Mouse (Mus musculus): ENCODE data around the gene Dad1. TPM values are rescaled to one million over a fixed set of nuclear protein-coding genes. Genes with fewer than 3 reads are reported as not detected.
A peak's percentile ranks its signal among the peaks of the same experiment; 100 is the strongest.

Gene Dad1
- polyA plus RNA-seq, 1 experiment from 2014 or later: 237 TPM

DNA sequence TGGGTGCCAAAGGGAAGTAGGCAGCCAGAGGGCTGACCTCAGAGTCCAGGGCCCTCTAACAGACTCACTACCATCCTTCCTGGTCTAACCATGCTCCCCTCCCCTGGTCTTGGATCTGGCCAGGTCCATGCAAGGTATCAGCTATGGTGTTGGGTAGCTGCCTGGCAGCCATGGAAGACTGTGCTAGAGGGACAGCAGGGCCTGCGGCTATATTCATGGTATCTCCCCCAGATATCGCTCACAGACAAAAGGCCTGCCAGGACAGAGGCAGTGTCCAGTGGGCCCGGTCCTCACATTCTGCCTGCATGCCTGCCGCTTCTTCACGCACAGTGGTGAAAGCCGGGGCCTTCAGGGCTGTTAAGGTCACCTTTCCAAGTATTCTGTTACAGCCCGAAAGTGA lies 10.3 kb upstream of the Dad1 start:
- peaks cover 7% of the 10 kb centered on the region; the same call in 1 of the 2 replicates for H3K27me3 ChIP-seq (replicated peaks)
- ATAC-seq: no peak
- no peak overlapping the region for H3K27ac ChIP-seq
- no peak overlapping the region for H3K4me3 ChIP-seq
- no peaks in the 10 kb centered on the region for H3K9me3 ChIP-seq (replicated peaks)
- peaks cover 17% of the 10 kb centered on the region for H3K4me1 ChIP-seq
- H3K9ac ChIP-seq: no peak overlapping the region
- H3K4me2 ChIP-seq: no peak overlapping the region
- H3K36me3 ChIP-seq: peaks cover 31% of the 10 kb centered on the region
- WGBS (ENCODE audit: insufficient replicate concordance): 91% methylated on average over 7 of the region's 7 CpGs

DNA sequence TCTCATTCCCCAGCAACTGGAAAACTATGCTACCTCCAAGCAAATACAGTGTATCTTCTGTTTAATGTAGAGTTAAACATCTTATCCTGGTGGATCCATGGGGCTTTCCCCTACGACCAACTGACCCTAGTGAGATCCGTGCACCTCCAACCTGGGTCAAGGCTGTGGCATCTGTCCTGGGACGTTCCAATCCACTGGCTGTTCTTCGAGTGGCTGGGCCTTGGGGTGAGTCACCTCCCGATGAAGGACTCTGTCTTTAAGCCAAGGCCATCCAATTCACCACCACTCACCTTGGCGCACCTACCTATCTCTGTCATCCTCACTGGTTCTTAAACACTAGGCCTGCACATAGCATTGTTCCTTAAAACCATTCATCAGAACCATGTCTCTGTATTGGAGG lies 9.2 kb upstream of the Dad1 start:
- no peak overlapping the region for H3K27ac ChIP-seq
- no peak for ATAC-seq
- H3K4me2 ChIP-seq: no peak overlapping the region
- no peak overlapping the region for H3K4me3 ChIP-seq
- H3K9ac ChIP-seq: no peak overlapping the region
- H3K4me1 ChIP-seq: peaks cover 26% of the 10 kb centered on the region
- peaks cover 7% of the 10 kb centered on the region; the same call in 1 of the 2 replicates for H3K27me3 ChIP-seq (replicated peaks)
- peaks cover 27% of the 10 kb centered on the region for H3K36me3 ChIP-seq
- WGBS (ENCODE audit: insufficient replicate concordance): 75% methylated on average over 6 of the region's 6 CpGs
- no peaks in the 10 kb centered on the region for H3K9me3 ChIP-seq (replicated peaks)

DNA sequence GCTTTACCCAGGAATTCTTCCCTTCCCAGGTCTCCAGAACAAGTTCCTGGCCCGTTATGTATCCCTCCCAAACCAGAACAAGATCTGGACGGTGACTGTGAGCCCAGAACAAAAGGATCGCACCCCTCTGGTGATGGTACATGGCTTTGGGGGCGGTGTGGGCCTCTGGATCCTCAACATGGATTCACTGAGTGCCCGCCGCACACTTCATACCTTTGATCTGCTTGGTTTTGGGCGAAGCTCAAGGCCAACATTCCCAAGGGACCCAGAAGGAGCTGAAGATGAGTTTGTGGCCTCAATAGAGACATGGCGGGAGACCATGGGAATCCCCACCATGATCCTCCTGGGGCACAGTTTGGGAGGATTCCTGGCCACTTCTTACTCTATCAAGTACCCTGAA lies 8.7 kb upstream of the Dad1 start:
- WGBS (ENCODE audit: insufficient replicate concordance): 72% methylated on average over 8 of the region's 8 CpGs
- Histone ChIP-seq H3K9me3 (replicated peaks) (no peaks in the 10 kb centered on the region), H3K27ac (no peak overlapping the region), H3K4me3 (no peak overlapping the region), H3K4me1 (peaks cover 31% of the 10 kb centered on the region), H3K27me3 (replicated peaks) (peaks cover 7% of the 10 kb centered on the region; the same call in 1 of the 2 replicates), H3K36me3 (peaks cover 23% of the 10 kb centered on the region), H3K9ac (no peak overlapping the region), H3K4me2 (no peak overlapping the region)
- ATAC-seq: no peak

DNA sequence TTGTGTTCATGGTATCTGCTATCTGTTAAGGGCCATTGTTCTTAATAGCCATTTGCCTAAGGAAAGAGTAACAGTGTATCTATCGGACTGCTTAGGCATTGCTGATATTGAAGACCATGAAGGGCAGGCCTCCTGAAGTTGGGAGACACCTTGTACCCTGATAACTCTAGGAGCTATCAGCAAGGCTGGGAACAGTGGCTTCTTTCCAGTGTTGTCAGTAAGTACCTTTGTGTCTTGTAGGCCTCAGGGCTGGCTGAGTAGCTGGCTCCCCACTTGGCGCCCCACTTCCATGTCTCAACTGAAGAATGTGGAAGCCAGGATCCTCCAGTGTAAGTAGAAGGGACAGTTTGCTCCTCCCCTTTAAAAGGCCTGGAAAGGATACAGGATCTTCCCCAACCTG lies 7.5 kb upstream of the Dad1 start:
- Histone ChIP-seq H3K36me3 (peaks cover 14% of the 10 kb centered on the region), H3K27me3 (replicated peaks) (peaks cover 10% of the 10 kb centered on the region; the same call in 1 of the 2 replicates), H3K4me2 (no peak overlapping the region), H3K4me3 (no peak overlapping the region), H3K9ac (no peak overlapping the region), H3K27ac (no peak overlapping the region), H3K9me3 (replicated peaks) (no peaks in the 10 kb centered on the region), H3K4me1 (peaks cover 31% of the 10 kb centered on the region)
- 80% methylated on average over 2 of the region's 2 CpGs for WGBS (ENCODE audit: insufficient replicate concordance)
- no peak for ATAC-seq

DNA sequence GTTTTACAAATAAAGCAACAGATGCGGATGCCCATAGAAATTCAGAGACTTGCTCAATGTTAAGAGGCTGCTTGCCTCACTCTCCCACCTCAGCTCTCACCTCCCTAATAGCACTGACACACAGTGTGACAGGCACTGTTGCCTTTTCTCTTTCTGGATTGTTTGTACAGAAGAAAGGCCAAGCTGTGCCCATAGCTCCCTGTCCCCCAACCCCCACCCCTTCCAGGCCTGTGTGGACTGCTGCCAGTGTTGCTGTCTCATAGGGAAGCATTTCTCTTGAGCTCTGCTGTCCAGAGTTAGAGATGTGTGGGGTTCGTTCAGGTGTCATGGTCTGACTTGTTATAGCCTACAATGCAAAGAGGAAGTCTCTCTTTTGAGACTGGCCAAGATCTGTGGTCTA lies 6.3 kb upstream of the Dad1 start:
- H3K27me3 ChIP-seq (replicated peaks): peaks cover 10% of the 10 kb centered on the region; the same call in 1 of the 2 replicates
- 56% methylated on average over 2 of the region's 2 CpGs for WGBS (ENCODE audit: insufficient replicate concordance)
- ATAC-seq: no peak
- H3K4me2 ChIP-seq: peak overlapping the region; percentile 89
- peaks cover 33% of the 10 kb centered on the region for H3K4me1 ChIP-seq
- no peak overlapping the region for H3K9ac ChIP-seq
- H3K27ac ChIP-seq: no peak overlapping the region
- peak overlapping the region; percentile 68 for H3K4me3 ChIP-seq
- no peaks in the 10 kb centered on the region for H3K9me3 ChIP-seq (replicated peaks)
- H3K36me3 ChIP-seq: peaks cover 14% of the 10 kb centered on the region

DNA sequence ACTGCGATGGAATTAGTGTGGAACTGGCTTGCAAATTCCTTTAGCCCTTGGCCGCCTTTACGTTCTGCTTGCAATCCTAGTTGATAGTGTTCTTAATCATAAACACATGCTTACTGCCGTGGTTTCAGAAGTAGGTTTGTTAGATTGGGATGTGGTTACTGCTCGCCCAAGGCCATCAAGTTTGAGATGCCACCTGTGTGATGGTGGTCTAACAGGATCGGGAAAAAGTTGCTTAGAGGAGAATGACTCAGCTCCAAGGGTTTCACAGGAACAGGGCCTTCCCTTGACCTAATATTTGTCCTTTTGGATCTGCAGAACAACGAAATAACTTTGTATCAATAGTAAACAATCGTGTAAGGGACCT lies 5.8 kb upstream of the Dad1 start:
- peak overlapping the region; percentile 81; the same call in 1 of the 2 replicates for H3K27ac ChIP-seq

DNA sequence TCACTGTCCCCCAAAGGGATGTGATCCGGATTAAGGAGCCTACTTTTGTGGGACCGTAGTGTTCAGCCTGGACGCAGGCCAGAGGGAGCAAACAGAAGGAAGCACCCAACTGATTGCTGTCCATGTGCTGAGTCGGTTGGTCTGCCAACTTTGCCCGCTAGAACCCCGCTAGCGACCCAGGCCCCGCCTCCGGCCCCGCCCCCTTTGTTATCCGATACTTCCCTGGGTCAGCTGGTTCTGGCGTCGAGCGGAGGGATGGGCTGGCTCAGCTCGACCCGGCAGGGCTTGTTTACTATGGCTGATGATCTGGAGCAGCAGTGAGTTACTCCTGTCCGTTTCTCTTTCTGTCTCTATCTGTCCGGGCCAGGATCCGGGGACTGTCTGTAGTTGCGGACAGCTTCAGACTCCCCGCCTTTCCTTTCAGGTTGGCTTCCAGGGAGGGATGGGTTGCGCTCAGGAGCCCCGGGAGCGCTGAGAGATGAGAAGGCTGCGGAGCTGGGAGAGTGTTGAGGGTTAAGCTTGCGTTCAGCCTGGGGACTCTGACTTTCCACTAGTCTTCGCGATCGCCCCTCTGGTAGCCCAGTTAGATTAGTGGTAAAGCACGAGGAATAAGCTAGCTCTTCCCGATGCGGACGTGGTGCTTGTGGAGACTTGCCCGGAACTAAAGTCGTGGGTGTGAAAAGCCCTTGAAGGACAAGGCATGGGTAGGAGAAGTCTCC lies 5.3 kb upstream of the Dad1 start:
- WGBS (ENCODE audit: insufficient replicate concordance): under 1% methylated on average over 35 of the region's 35 CpGs
- Histone ChIP-seq H3K27ac (peak overlapping the region; percentile 81), H3K4me3 (peak overlapping the region; percentile 68), H3K9ac (peak overlapping the region; percentile 75), H3K36me3 (peaks cover 11% of the 10 kb centered on the region), H3K4me1 (peaks cover 42% of the 10 kb centered on the region), H3K4me2 (peak overlapping the region; percentile 89), H3K27me3 (replicated peaks) (peaks cover 10% of the 10 kb centered on the region; the same call in 1 of the 2 replicates), H3K9me3 (replicated peaks) (no peaks in the 10 kb centered on the region)
- ATAC-seq: peak; percentile 93

More for the DNA sequence above, 5.8 kb upstream of the Dad1 start:
- Histone ChIP-seq H3K9ac (peak overlapping the region; percentile 75), H3K9me3 (replicated peaks) (no peaks in the 10 kb centered on the region), H3K4me1 (peaks cover 38% of the 10 kb centered on the region), H3K4me2 (peak overlapping the region; percentile 89), H3K4me3 (peak overlapping the region; percentile 68), H3K27me3 (replicated peaks) (peaks cover 10% of the 10 kb centered on the region; the same call in 1 of the 2 replicates), H3K36me3 (peaks cover 11% of the 10 kb centered on the region)
- ATAC-seq: no peak
- 18% methylated on average over 8 of the region's 8 CpGs for WGBS (ENCODE audit: insufficient replicate concordance)

DNA sequence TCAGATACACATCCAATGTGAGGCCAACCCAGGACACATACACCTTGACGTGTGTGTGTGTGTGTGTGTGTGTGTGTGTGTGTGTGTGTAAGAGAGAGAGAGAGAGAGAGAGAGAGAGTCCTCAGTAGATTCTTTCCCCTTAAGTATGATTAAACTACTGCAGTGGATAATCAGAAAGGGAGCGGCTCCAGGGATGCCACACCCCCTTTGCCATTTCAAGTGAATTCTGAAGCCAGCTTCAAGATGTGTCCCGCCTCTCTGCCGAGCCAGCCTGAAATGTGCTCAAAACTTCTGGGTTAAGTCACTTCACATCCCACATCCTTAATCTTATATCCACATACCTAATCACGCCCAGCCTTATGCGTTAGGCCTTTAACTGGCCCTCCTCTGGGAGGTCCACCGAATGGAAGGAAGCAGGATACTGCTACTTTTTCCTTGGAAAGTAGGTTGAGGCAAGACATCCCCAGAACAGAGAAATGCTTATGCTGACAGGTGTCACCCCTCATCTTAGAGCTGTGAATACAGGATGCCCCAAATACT lies 4.3 kb upstream of the Dad1 start:
- Histone ChIP-seq H3K4me2 (peak overlapping the region; percentile 89), H3K4me3 (no peak overlapping the region), H3K4me1 (peaks cover 42% of the 10 kb centered on the region), H3K27me3 (replicated peaks) (peaks cover 10% of the 10 kb centered on the region; the same call in 1 of the 2 replicates), H3K36me3 (peaks cover 7% of the 10 kb centered on the region; the same call in 1 of the 2 replicates), H3K9ac (no peak overlapping the region), H3K27ac (peak overlapping the region; percentile 81; the same call in 1 of the 2 replicates), H3K9me3 (replicated peaks) (no peaks in the 10 kb centered on the region)
- ATAC-seq: no peak
- 58% methylated on average over 7 of the region's 7 CpGs for WGBS (ENCODE audit: insufficient replicate concordance)

DNA sequence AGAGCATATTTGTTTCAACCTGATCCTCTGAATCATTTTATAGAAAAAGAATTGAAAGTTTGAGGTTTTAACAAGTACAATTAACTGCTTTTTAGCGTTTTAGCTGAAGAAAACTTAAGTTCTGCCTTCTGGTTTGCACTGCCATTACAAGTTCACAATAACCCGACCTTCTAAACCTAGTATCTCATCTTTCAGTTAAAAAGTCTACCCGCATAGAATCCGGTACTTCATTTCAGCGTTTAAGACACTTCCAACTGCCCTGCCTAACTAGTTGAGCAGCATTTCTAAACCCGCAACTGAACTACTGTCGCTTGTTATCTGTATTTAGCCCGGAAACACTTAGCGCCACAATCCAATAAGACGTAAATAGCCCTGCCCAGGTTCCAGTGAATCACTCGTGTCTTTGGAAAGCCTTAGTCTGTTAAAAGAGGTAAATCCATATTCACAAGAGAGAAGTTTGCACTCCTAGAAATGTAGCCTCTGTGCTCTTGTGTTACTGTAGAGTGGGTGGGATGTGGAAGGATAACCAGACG lies 832 bp upstream of the Dad1 start:
- Histone ChIP-seq H3K9me3 (replicated peaks) (no peaks in the 10 kb centered on the region), H3K4me3 (peak overlapping the region; percentile 88), H3K4me2 (peak overlapping the region; percentile 88), H3K27ac (peak overlapping the region; percentile 95), H3K9ac (peak overlapping the region; percentile 84), H3K36me3 (peaks cover 9% of the 10 kb centered on the region), H3K27me3 (replicated peaks) (0 out of 2 replicates have a peak, but pooled peaks cover 3% of the 10 kb centered on the region), H3K4me1 (peaks cover 57% of the 10 kb centered on the region)
- 48% methylated on average over 12 of the region's 12 CpGs for WGBS (ENCODE audit: insufficient replicate concordance)
- no peak for ATAC-seq

DNA sequence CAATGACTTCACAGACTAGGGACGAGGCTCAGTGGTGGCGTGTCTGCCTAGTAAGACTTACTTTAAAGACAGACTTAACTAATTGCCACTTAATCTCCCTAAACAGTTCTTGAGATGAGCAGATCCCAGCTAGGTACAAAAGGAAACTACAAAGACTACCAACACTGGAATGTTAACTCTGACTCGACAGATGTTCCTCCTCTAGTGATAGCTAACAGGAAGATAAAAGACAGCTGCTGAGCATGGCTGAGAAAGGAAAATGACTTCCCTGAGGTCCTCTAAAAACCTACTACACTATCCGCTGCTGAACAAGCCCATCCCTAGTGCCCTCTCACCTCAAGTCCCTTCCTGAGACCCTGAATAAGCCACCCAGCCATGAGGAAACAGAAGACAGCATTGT lies 3.8 kb downstream of the Dad1 start:
- ATAC-seq: no peak
- H3K36me3 ChIP-seq: peaks cover 48% of the 10 kb centered on the region
- H3K27me3 ChIP-seq (replicated peaks): no peaks in the 10 kb centered on the region
- H3K4me3 ChIP-seq: no peak overlapping the region
- H3K4me2 ChIP-seq: no peak overlapping the region
- no peak overlapping the region for H3K9ac ChIP-seq
- 64% methylated on average over 4 of the region's 4 CpGs for WGBS (ENCODE audit: insufficient replicate concordance)
- H3K4me1 ChIP-seq: peaks cover 52% of the 10 kb centered on the region
- H3K9me3 ChIP-seq (replicated peaks): no peaks in the 10 kb centered on the region
- H3K27ac ChIP-seq: no peak overlapping the region

DNA sequence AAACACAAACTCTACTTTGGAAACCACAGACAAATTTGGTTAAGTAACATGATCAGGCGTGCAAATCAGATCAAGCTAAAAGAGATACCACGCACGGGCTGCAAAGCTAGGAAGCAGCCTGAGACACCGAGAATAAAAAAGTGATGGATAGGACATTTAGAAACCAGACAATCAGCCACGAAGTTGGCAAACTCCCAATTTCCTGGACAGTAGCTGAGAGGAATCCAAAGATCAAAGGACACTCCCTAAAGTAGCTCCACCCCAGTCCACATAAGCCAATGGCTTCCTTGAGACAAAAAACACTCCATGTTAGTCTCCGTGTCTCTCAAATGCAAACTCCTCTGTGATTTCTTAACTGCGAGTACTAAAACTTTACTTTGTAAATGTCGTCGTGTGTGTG lies 4.6 kb downstream of the Dad1 start:
- no peak for ATAC-seq
- Histone ChIP-seq H3K4me3 (no peak overlapping the region), H3K36me3 (peaks cover 54% of the 10 kb centered on the region), H3K27me3 (replicated peaks) (no peaks in the 10 kb centered on the region), H3K4me2 (no peak overlapping the region), H3K4me1 (peaks cover 44% of the 10 kb centered on the region), H3K9ac (no peak overlapping the region), H3K9me3 (replicated peaks) (no peaks in the 10 kb centered on the region), H3K27ac (no peak overlapping the region)
- 74% methylated on average over 9 of the region's 9 CpGs for WGBS (ENCODE audit: insufficient replicate concordance)

DNA sequence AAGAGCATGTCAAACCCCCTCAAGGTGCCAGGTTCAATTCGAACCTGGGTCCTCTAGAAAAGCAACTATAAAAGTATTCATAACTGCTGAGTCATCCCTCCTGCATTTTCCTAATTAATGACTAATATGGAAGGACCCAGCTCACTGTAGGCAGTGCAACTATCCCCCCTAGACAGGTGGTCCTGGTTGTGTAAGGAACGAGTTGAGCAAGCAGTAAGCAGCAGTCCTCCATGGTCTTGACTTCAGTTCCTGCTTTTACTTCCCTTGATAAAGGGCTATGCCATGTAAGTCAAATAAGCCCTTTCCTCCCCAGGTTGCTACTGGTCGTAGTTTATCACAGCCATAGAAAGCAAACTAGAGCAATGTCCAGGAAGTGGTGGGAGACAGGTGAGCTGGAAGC lies 7.7 kb downstream of the Dad1 start:
- H3K4me1 ChIP-seq: peaks cover 30% of the 10 kb centered on the region
- no peak overlapping the region for H3K27ac ChIP-seq
- H3K9me3 ChIP-seq (replicated peaks): no peaks in the 10 kb centered on the region
- H3K36me3 ChIP-seq: peaks cover 85% of the 10 kb centered on the region
- no peak overlapping the region for H3K4me3 ChIP-seq
- no peaks in the 10 kb centered on the region for H3K27me3 ChIP-seq (replicated peaks)
- 66% methylated on average over 3 of the region's 3 CpGs for WGBS (ENCODE audit: insufficient replicate concordance)
- H3K9ac ChIP-seq: no peak overlapping the region
- ATAC-seq: no peak
- no peak overlapping the region for H3K4me2 ChIP-seq
